Mouse (Mus musculus) embryonic facial prominence, embryonic 10.5 days (tissue): ENCODE results near the gene Dbf4. TPM values are rescaled to one million over a fixed set of nuclear protein-coding genes. Genes with fewer than 3 reads are reported as not detected.
A peak's percentile ranks its signal among the peaks of the same experiment; 100 is the strongest.

ENCODE experiments used
- DNase-seq: peaks from one replicate; pipeline ENCODE4 v3.0.0-alpha.2; 2017; ENCODE audit warnings: low spot score
- H3K27ac ChIP-seq: fragments of 300-500 bp; sonication (generic); replicated peaks from 2 replicates; pipeline ENCODE4 v1.5.1; 2016; ENCODE audit warnings: mild to moderate bottlenecking
- H3K27me3 ChIP-seq: fragments of 300-500 bp; sonication (generic); replicated peaks from 2 replicates; pipeline ENCODE4 v1.6.1; 2016; ENCODE audit warnings: low read depth, mild to moderate bottlenecking; ENCODE audit not compliant: poor library complexity, severe bottlenecking
- H3K36me3 ChIP-seq: fragments of 300-500 bp; sonication (generic); replicated peaks from 2 replicates; pipeline ENCODE4 v1.6.1; 2016; ENCODE audit warnings: mild to moderate bottlenecking, moderate library complexity
- H3K4me1 ChIP-seq: fragments of 300-500 bp; sonication (generic); 2 replicates; pipeline ENCODE4 v1.6.1; 2016
- H3K4me3 ChIP-seq: fragments of 300-500 bp; sonication (generic); 2 replicates; pipeline ENCODE4 v1.5.1; 2016; ENCODE audit warnings: mild to moderate bottlenecking, moderate library complexity
- H3K9me3 ChIP-seq: fragments of 300-500 bp; sonication (generic); 2 replicates; pipeline ENCODE4 v1.6.1; 2016; ENCODE audit warnings: mild to moderate bottlenecking
- WGBS: fragments of 180-500 bp; shearing (Covaris S2); methylation state at CpG from one replicate; pipeline ENCODE4 v1.1.7; 2016; 5-methylcytosine and 5-hydroxymethylcytosine counted together
- polyA plus RNA-seq: library from polyadenylated mRNA; unstranded; fragments of >200 nt; fragmentation: Nextera tagmentation; extraction: Ambion mirVana; gene quantifications from 2 replicates; pipeline ENCODE4 v1.2.1, GENCODE M21; 2016

Gene Dbf4
- polyA plus RNA-seq, result 60.8 and 65.3 TPM in 2 replicates

DNA sequence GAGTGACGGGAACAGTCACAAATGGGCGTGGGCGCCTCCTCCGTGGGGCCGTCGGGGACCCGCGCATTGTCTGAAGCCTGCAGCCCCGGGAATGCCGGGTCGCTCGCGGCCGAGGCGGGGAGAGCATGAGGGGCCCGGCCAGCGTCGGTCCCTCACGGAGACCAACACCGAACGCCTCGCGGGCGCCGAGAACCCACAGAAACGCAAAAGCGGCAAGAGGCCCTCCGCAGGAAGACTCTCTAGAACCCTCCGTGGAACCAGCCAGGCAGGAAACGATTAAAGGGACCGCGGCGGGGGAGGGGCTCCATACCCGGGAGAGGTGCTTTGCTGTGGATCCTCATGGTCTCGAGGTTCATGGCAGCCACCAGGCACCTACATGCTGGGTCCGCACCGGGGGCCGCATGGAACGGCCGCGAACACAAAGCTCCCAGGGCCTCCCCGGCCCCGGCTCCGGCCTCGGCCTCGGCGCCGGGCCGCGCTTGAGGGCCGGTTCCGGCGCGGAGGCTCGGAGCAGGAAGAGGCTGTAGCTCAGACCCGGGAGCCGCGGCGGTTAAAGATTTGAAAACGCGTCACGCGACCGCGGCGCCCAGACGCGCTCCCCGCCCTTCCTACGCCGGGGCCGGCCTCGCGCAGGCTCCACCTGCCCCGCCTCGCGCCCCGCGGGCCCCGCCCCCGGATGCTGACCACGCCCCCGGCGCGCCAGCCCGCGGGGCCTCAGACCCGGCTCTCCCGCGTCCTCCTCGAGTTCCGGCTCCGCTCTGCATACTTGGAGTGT, at the start of gene Dbf4, which contains the start of gene Slc25a40:
Dbf4 (minus strand) TSS at position 560 of the 775 bp plus-strand sequence.
Slc25a40 (plus strand) TSS at position 694 of the 775 bp plus-strand sequence.
- DNase-seq, result peak; percentile 94
- under 1% methylated on average over 93 of the region's 93 CpGs for WGBS
- Histone ChIP-seq H3K4me1 (peaks cover 16% of the 10 kb centered on the region), H3K27me3 (no peaks in the 10 kb centered on the region), H3K9me3 (no peaks in the 10 kb centered on the region), H3K27ac (peak within 1 kb of the TSS; percentile 95), H3K36me3 (peaks cover 38% of the 10 kb centered on the region), H3K4me3 (peak within 1 kb of the TSS; percentile 77)

DNA sequence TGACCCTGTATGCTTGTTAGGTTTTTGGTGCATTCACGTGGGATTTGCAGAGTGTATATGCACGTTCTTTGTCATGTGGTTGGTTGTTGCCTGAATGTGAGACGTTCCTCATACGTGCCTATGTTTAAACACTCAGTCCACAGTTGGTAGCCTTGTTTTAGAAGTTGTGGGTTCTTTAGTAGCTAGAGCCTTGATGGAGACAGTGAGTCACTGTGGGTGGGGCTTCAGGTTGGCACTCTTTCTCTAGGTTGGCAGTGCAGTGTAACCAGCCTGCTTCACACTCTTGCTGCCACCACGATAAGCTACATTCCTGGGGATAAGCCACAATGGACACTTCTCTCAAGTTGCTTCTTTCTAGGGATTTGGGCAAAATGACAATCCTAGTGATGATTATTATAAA, 34.0 kb upstream of the Dbf4 start:
- no peaks in the 10 kb centered on the region for H3K4me1 ChIP-seq
- 89% methylated on average over 5 of the region's 5 CpGs for WGBS
- no peak overlapping the region for H3K4me3 ChIP-seq
- no peaks in the 10 kb centered on the region for H3K27me3 ChIP-seq
- no peak for DNase-seq
- H3K36me3 ChIP-seq, result peaks cover 36% of the 10 kb centered on the region
- H3K9me3 ChIP-seq, result no peaks in the 10 kb centered on the region
- H3K27ac ChIP-seq, result no peak overlapping the region

DNA sequence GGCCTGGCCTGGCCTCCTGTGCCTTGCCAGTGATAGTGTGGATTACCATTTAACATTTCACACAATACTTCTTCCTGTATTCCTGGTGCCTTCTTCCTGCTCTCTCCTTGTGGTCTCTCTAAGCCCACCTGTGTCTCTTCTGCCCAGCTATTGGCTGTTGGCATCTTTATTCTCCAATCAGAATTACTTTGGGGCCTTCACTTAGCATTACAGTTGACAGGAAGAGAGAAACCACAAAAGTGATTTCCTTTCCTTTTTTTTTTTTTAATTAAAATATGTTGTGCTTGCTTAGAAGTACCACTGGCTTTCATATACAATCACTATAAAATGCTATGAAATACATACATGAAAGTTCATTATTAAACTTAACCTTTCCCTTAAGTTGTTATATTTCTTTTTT, 33.0 kb upstream of the Dbf4 start:
- no peaks in the 10 kb centered on the region for H3K9me3 ChIP-seq
- no peak for DNase-seq
- no peaks in the 10 kb centered on the region for H3K4me1 ChIP-seq
- H3K27me3 ChIP-seq, result no peaks in the 10 kb centered on the region
- no peak overlapping the region for H3K4me3 ChIP-seq
- H3K27ac ChIP-seq, result no peak overlapping the region
- H3K36me3 ChIP-seq, result peaks cover 37% of the 10 kb centered on the region

DNA sequence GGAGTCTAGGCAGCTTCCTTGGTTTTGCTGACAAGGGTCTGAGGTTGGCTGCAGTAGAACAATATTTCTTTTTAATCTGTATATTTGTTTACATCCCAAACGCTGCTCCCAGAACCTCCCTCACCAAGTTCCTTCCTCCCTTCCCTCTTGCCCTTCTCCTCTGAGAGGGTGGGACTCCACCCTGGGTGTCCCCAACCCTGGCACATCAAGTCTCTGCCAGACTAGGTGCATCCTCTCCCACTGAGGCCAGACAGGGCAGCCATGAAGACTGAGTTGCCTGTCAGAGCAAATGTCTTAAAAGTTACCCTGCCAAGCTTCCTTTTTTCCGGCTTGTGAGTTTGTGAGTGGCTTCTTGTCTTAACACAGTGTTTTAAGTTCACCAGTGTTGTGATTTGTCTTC, 16.6 kb upstream of the Dbf4 start:
- H3K9me3 ChIP-seq, result no peaks in the 10 kb centered on the region
- no peak overlapping the region for H3K27ac ChIP-seq
- H3K4me3 ChIP-seq, result no peak overlapping the region
- DNase-seq, result no peak
- WGBS, result 76% methylated on average over 2 of the region's 2 CpGs
- peaks cover 12% of the 10 kb centered on the region for H3K36me3 ChIP-seq
- H3K27me3 ChIP-seq, result no peaks in the 10 kb centered on the region
- H3K4me1 ChIP-seq, result no peaks in the 10 kb centered on the region

DNA sequence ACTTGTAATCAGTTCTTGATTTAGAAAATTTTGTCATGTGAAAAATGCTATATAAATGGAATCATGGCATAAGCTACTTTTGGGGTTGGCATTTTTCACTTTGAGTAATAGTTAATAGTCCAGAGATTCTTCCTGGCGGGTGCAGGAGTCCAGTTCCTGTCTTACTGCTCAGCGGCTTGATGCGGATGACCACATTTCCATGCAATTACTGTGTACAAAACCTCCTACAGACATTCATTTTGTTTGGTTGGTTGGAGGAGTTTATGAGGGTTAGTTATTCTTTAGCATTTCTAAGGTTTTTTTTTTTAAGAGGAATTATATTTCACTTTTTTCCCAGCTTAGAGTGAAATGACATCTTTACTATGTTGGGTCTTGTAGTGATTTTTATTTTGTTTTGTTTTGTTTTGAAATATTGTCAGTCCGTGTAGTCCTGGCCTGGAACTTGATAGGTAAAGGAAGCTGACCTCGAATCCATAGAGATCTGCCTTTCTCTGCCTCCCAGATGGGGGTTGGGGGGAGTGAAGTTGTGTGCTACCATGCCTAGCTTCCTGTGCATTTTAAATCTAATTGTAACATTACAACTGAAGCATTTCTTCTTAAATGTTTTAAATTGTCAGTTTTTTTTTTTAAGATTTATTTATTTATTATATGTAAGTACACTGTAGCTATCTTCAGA, 15.1 kb upstream of the Dbf4 start:
- Histone ChIP-seq H3K9me3 (no peaks in the 10 kb centered on the region), H3K27me3 (no peaks in the 10 kb centered on the region), H3K4me1 (no peaks in the 10 kb centered on the region), H3K4me3 (no peak overlapping the region), H3K36me3 (peaks cover 16% of the 10 kb centered on the region), H3K27ac (no peak overlapping the region)
- WGBS, result 87% methylated on average over 5 of the region's 5 CpGs
- DNase-seq, result no peak

DNA sequence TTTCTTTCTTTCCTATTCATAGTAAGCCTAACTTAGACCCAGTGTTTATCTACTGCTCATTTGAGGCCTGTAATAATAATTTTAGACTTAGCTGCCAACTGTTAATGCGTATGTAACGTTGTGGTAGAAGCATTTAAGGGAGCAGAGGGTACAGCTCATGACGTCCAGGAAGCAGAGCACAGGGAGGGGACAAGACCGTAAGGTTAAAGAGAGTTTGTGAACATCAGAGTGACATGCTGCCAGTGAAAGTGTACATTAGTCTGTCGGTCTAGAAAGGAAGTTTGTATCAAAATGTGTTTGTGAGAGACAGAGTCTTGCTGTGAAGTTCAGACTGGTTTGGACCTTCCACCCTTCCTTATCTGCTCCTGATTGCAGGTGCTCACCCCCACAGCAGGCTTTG, 3.4 kb upstream of the Dbf4 start:
- Histone ChIP-seq H3K36me3 (peaks cover 14% of the 10 kb centered on the region), H3K27me3 (no peaks in the 10 kb centered on the region), H3K4me1 (peaks cover 15% of the 10 kb centered on the region), H3K4me3 (no peak overlapping the region), H3K9me3 (no peaks in the 10 kb centered on the region), H3K27ac (no peak overlapping the region)
- no peak for DNase-seq
- WGBS, result 89% methylated on average over 5 of the region's 5 CpGs

DNA sequence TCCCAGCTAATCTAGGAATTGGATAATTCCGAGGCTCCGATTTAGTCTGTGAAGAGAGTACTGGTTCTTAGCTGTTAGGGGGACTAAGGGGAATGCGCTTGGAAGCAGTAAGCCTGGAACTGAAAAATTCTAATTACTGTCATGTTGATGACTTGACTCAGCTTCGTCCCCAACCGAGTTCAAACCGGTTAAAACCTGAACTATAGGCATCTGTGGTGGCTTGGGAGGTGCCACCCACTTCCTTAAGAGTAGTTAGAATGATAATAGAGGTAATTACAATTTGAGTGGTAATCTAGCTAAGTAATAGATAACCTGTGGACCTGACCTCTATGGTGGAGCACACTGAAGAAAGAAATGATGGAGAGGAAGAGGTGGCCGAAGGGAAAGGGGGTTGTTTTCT, 1.6 kb upstream of the Dbf4 start:
- H3K27me3 ChIP-seq, result no peaks in the 10 kb centered on the region
- 16% methylated on average over 7 of the region's 7 CpGs for WGBS
- H3K4me3 ChIP-seq, result peak overlapping the region; percentile 77
- H3K9me3 ChIP-seq, result no peaks in the 10 kb centered on the region
- H3K36me3 ChIP-seq, result peaks cover 24% of the 10 kb centered on the region
- H3K27ac ChIP-seq, result no peak overlapping the region
- H3K4me1 ChIP-seq, result peaks cover 16% of the 10 kb centered on the region
- DNase-seq, result peak; percentile 10

DNA sequence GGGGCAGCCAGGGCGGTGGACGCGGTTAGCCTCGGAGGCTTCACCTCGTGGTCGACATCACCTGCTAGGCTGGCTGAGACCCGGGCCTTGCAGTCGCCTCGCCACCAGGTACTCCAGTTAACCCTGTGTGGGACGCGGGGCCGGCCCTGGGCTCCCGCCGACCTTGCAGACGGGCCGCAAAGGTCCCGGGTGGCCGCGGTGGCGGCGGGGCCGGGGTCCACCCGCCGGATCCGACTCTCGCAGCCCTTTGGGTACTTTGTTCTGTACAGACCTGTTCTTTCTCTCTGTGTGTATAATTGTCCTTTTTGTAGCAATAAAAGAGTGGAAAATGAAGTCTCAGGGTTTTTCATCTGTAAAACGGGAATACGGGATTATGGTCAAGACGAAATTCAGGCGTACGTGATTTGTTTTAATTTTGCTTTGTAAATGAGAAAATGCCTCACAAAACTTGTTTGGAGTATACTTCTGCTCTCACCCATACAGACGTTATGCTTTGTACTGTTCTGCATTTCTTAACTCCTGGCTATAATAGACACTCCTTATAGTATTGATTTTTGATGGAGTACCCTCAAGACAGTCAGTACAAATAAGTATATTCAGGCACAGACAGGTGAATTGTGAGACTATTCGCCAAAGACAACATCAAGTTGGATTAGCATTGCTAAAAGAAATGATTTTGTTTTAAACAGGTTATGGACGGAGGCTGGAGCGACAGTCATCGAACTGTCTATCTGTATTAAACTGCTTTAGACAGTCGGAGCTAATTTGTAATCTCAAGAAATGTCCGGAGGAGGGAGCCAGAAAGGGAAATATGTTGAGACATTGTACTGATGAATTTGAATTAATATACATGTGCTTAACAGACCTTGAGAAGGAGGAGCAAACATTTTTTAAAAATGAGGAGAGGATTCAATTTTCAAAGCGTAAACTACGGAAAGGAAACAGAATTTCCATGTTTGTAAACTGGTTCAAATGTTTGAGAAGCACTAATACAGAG, 714 bp upstream of the Dbf4 start:
- Histone ChIP-seq H3K27ac (peak overlapping the region; percentile 95), H3K36me3 (peaks cover 30% of the 10 kb centered on the region), H3K27me3 (no peaks in the 10 kb centered on the region), H3K9me3 (no peaks in the 10 kb centered on the region), H3K4me3 (peak overlapping the region; percentile 77), H3K4me1 (peaks cover 16% of the 10 kb centered on the region)
- DNase-seq, result no peak
- WGBS, result under 1% methylated on average over 40 of the region's 40 CpGs

DNA sequence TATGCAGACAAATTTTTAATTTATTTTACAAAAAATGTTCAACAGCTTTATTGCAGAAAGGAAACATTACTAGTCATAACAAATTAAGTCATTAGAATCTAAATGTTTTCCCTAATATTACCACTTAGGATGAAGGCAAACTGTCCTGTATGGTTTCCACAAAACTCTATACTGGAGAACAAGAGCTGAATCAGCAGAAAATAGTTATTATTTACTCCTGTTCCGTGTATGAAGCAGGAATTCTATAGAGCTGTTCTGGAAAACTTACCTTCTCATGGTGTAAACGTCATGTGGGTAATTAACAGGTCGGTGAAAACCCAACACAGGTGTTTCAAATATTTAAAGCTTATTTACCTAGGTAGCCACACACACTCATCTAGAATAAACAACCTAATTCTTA, 1.1 kb downstream of the Dbf4 start:
- no peaks in the 10 kb centered on the region for H3K9me3 ChIP-seq
- H3K36me3 ChIP-seq, result peaks cover 48% of the 10 kb centered on the region
- H3K27ac ChIP-seq, result peak overlapping the region; percentile 95
- 17% methylated on average over 3 of the region's 3 CpGs for WGBS
- no peaks in the 10 kb centered on the region for H3K27me3 ChIP-seq
- H3K4me3 ChIP-seq, result peak overlapping the region; percentile 77
- DNase-seq, result no peak
- peaks cover 16% of the 10 kb centered on the region for H3K4me1 ChIP-seq

DNA sequence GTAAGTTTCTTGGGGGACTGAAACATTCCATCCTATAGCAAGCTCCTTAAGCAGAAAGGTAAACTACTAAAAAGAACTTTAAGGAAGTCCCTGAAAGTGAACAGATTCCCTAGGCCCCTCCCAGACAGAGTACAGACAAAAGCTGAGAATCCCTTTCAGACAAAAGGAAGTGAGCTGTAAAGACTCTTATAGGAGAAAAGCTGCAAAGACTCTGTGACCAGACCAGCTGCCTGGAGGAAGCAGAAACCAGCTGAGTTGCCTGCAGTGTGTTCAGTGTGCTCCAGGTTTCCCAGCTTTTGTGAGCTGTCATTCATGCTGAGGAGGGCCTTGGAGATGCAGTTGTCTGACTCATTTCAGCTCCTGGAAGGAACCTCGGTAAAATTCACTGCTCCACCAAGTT, 5.1 kb downstream of the Dbf4 start:
- no peak for DNase-seq
- Histone ChIP-seq H3K27me3 (no peaks in the 10 kb centered on the region), H3K36me3 (peaks cover 81% of the 10 kb centered on the region), H3K4me3 (no peak overlapping the region), H3K4me1 (peaks cover 9% of the 10 kb centered on the region; the same call in 1 of the 2 replicates), H3K9me3 (no peaks in the 10 kb centered on the region), H3K27ac (no peak overlapping the region)
- WGBS, result 63% methylated on average over 1 of the region's 1 CpGs

DNA sequence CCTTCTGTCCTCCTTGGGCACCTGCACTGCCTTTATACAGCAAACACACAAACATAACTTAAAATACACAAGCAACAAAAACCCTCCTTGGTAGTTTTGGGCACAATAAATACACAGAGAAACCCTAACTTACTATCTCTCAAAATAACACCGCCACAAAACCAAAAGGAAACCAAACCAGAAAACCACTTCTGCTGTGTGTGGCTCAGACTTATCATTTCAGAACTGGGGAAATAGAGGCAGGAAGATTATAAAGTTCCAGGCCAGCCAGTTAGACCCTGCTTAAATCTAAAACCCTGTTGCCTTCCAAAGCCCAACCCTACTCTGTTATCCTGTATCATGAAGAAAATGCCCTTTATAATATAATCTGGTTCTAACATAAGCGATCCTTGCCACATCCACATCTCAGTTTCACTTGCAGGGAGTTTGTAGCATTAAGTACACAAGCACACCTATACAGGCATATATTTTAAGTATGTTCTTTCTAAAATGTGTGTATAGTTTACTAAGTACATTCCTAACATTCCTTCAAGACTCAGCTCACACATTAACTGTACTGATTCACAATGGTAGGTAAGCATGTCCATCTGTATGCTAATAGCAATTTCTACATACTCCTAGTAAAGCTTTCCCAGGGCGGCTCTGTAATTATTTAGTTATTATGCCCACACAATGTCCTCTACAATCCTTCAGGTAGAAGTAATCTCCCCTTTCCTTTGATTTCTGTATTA, 5.7 kb downstream of the Dbf4 start:
- Histone ChIP-seq H3K4me1 (peaks cover 9% of the 10 kb centered on the region; the same call in 1 of the 2 replicates), H3K27me3 (no peaks in the 10 kb centered on the region), H3K36me3 (peaks cover 87% of the 10 kb centered on the region), H3K27ac (no peak overlapping the region), H3K4me3 (no peak overlapping the region), H3K9me3 (no peaks in the 10 kb centered on the region)
- DNase-seq, result no peak
- 91% methylated on average over 3 of the region's 3 CpGs for WGBS

DNA sequence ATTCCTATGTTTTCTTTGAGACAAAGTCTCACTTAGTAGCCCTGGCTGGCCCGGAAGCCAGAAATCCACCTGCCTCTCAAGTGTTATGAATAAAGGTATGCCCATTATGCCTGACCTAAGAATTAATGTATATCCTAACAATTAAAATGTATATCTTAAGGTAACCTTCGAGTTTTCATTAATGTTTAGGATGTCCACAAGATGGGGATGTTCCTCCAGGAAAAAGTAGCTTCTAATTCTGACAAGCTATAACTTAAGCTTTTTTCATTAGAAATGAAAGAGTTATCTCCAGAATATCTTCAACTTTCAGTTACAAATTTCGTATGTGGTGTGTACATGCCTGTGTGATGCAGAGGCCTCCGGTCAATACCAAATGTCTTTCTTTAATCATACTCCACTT, 13.8 kb downstream of the Dbf4 start:
- 97% methylated on average over 4 of the region's 4 CpGs for WGBS

More for the DNA sequence above, 13.8 kb downstream of the Dbf4 start:
- no peak overlapping the region for H3K27ac ChIP-seq
- no peak for DNase-seq
- H3K27me3 ChIP-seq, result no peaks in the 10 kb centered on the region
- H3K9me3 ChIP-seq, result no peaks in the 10 kb centered on the region
- H3K4me1 ChIP-seq, result no peaks in the 10 kb centered on the region
- H3K36me3 ChIP-seq, result peaks cover 96% of the 10 kb centered on the region
- H3K4me3 ChIP-seq, result no peak overlapping the region
